Mouse (Mus musculus) ES-E14 (cell line): ENCODE measurements around the gene Gpx3. TPM values are rescaled to one million over a fixed set of nuclear protein-coding genes. Genes with fewer than 3 reads are reported as not detected.

Experiments used
- DNase-seq: peaks from one replicate; pipeline ENCODE4 v3.0.0-alpha.2; 2013; ENCODE audit warnings: low read depth, low spot score
- H3K27ac ChIP-seq: 2 replicates; pipeline ENCODE4 v1.5.1; 2012; ENCODE audit warnings: low read depth, mild to moderate bottlenecking, low read length, moderate library complexity, mixed read lengths; ENCODE audit not compliant: poor library complexity, insufficient read depth, severe bottlenecking
- H3K36me3 ChIP-seq: 2 replicates; pipeline ENCODE4 v1.6.1; 2012; ENCODE audit warnings: mild to moderate bottlenecking, low read length, moderate library complexity, mixed read lengths; ENCODE audit not compliant: control insufficient read depth, poor library complexity, insufficient read depth, severe bottlenecking
- H3K4me1 ChIP-seq, 2 experiments: fragments of 150-350 bp in 1 of 2; sonication (generic) in 1 of 2; 2 replicates each; pipeline ENCODE4 v1.6.1; 2012; ENCODE audit warnings: low read length in 2 of 2, mild to moderate bottlenecking in 1 of 2, mixed read lengths in 1 of 2; ENCODE audit not compliant: control insufficient read depth in 2 of 2, insufficient read depth in 2 of 2, poor library complexity in 1 of 2
- H3K4me3 ChIP-seq, 2 experiments: fragments of 150-350 bp in 1 of 2; sonication (generic) in 1 of 2; 2 replicates each; pipeline ENCODE4 v1.5.1; 2012; ENCODE audit warnings: low read length in 2 of 2, low read depth in 1 of 2, mild to moderate bottlenecking in 1 of 2, mixed read lengths in 1 of 2; ENCODE audit not compliant: insufficient read depth in 1 of 2, poor library complexity in 1 of 2, severe bottlenecking in 1 of 2
- H3K9ac ChIP-seq: 2 replicates; pipeline ENCODE4 v1.6.1; 2012; ENCODE audit warnings: low read depth, mild to moderate bottlenecking, low read length, mixed read lengths; ENCODE audit not compliant: poor library complexity, insufficient read depth, severe bottlenecking
- H3K9me3 ChIP-seq: fragments of 150-350 bp; sonication (generic); 2 replicates; pipeline ENCODE4 v1.6.1; 2012; ENCODE audit warnings: low read depth, mild to moderate bottlenecking, low read length; ENCODE audit not compliant: control insufficient read depth, insufficient read depth
- CHD2 ChIP-seq: IDR thresholded peaks from 2 replicates; pipeline ENCODE4 v1.6.1; 2014; ENCODE audit warnings: mild to moderate bottlenecking, low read depth, low read length, inconsistent platforms
- HCFC1 ChIP-seq: IDR thresholded peaks from 2 replicates; pipeline ENCODE4 v1.6.1; 2012; ENCODE audit warnings: low read length, inconsistent platforms, borderline replicate concordance; ENCODE audit not compliant: insufficient read depth
- MAFK ChIP-seq: IDR thresholded peaks from 2 replicates; pipeline ENCODE4 v1.6.1; 2014; ENCODE audit warnings: mild to moderate bottlenecking, low read depth, low read length, inconsistent platforms; ENCODE audit not compliant: insufficient read depth
- ZC3H11A ChIP-seq: IDR thresholded peaks from 2 replicates; pipeline ENCODE4 v1.6.1; 2012; ENCODE audit warnings: low read depth, mild to moderate bottlenecking, inconsistent platforms, low read length, borderline replicate concordance
- ZNF384 ChIP-seq: IDR thresholded peaks from 2 replicates; pipeline ENCODE4 v1.6.1; 2012; ENCODE audit warnings: low read depth, low read length, inconsistent platforms
- in situ Hi-C, 2 experiments: fragments of 600-800 bp; cut with MboI; formaldehyde crosslinking; loops; one replicate each; pipeline ENCODE4 v1.15.1; 2025; ENCODE audit warnings: low sequenced_read_pairs in 2 of 2, inconsistent platforms in 1 of 2; ENCODE audit not compliant: unreplicated experiment in 2 of 2
- total RNA-seq: library from RNA; depleted of rRNA; stranded (reverse); fragments of 300-350 nt; gene quantifications from 2 replicates; pipeline ENCODE4 v1.2.3, GENCODE M21; 2012

Gene Gpx3
- total RNA-seq, 1 experiment, result 11.4 TPM

DNA sequence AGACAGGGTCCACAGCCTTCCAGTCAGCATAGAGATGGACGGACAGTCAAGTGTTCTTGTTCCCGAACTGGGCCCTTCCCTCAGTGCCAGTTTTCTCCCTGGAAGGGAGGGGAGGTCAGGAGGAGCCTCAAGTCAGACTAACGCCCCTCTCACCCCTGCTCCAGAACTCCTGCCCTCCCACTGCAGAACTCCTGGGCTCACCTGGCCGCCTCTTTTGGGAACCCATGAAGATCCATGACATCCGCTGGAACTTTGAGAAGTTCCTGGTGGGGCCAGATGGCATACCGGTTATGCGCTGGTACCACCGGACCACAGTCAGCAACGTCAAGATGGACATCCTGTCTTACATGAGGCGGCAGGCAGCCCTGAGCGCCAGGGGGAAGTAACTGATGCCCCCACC is 7.0 kb downstream of the Gpx3 start:
- Histone ChIP-seq H3K9me3 (no peaks in the 10 kb centered on the region), H3K4me1 (no peaks in the 10 kb centered on the region), H3K9ac (no peak overlapping the region), H3K36me3 (peaks cover 31% of the 10 kb centered on the region), H3K27ac (no peak overlapping the region), H3K4me3 (no peak overlapping the region)
- no peak for DNase-seq
- in situ Hi-C loops, result no loop called here
- TF ChIP-seq ZNF384 (no peak), MAFK (no peak), CHD2 (no peak), ZC3H11A (no peak), HCFC1 (no peak)

DNA sequence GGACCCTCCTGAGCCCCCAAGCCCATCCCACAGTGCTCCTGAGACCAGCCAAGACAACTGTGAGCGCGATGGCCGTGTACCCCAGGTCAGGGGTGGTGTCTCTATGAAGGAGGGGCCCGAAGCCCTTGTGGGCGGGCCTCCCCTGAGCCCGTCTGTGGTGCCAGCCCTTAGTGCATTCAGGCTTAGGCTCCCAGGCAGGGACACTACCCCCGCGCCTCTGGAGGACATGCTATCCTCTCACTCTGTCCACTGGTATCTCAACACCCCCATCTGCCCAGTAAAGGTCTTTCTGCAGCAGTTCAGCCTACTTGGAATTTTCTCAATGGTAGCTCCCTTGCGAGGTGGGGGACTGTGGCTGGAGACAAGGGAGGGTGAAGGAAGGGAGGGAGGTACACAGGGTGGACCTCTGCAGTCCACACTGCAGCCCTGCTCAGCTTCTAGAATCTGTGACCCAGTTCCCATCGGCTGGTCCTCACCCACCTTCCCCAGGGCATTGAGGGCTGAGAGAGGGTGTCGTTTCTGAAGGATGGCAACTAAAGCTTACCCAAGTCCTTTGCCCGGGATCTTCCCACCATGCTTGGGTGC is 7.9 kb downstream of the Gpx3 start:
- Histone ChIP-seq H3K36me3 (peaks cover 38% of the 10 kb centered on the region), H3K4me1 (no peaks in the 10 kb centered on the region), H3K9ac (no peak overlapping the region), H3K27ac (no peak overlapping the region), H3K4me3 (no peak overlapping the region), H3K9me3 (no peaks in the 10 kb centered on the region)
- DNase-seq, result no peak
- TF ChIP-seq MAFK (no peak), HCFC1 (no peak), ZC3H11A (no peak), CHD2 (no peak), ZNF384 (no peak)
- in situ Hi-C loops, result no loop called here

DNA sequence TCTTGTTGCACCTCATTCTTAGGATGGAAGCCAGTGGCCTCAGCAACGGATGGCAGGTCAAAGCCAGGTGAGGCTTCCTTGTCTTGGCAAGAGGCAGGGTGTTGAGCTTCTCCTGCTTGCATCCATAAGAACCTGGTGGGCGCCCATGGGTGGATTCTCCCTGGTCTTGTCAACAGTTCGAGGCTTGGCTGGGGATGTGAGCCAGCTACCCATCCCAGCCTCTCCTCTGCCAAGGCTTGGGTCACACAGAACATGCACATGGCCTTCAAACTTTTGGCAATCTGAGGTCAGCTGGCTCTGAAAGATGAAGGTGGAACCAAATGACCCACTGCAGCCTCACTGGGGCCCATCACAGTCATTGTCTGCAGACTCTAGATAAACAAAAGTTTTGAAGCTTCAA is 8.9 kb downstream of the Gpx3 start:
- DNase-seq, result no peak
- H3K4me1 ChIP-seq, result no peaks in the 10 kb centered on the region
- in situ Hi-C loops, result no loop called here
- no peak overlapping the region for H3K4me3 ChIP-seq
- TF ChIP-seq MAFK, result no peak
- TF ChIP-seq ZC3H11A, result no peak
- TF ChIP-seq HCFC1, result no peak
- TF ChIP-seq CHD2, result no peak
- no peak for TF ChIP-seq ZNF384
- H3K9me3 ChIP-seq, result no peaks in the 10 kb centered on the region
- H3K36me3 ChIP-seq, result peaks cover 41% of the 10 kb centered on the region
- no peak overlapping the region for H3K9ac ChIP-seq
- no peak overlapping the region for H3K27ac ChIP-seq

DNA sequence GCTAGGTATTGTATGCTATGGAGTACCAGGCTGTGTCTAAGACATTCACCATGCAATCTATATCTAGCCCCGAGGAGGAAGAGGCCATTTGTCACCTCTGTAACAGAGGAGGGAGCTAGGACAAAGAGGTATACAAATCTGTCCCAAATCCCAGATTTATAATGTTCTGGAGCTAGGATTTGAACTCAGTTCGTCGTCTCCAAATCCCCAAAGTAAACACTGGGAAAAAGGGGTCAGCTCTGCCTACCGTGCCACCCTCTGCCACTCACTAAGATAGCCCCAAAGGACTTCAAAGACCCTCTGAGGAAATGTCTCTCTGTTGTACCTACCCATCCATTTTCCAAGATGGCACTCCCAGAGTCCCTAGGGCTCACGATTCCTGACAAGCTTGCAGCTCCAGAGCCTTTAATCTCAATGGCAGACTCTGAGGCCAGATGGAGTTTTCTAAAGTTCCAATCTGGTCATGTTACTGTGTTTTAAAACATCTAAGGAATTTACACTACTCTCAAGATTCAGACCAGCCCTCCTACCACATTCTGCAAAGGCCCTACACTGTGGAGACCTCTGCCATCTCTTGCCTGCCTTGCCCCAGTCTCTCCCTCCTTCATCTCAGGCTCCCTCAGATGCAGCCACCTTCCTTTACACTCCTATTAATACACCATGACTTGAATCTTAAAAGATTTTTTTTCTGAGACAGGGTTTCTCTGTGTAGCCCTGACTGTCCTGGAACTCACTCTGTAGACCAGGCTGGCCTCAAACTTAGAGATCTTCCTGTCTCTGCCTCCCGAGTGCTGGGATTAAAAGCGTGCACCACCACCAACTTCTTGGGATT is 9.6 kb downstream of the Gpx3 start:
- in situ Hi-C loops, result no loop called here
- no peak overlapping the region for H3K9ac ChIP-seq
- H3K9me3 ChIP-seq, result no peaks in the 10 kb centered on the region
- H3K4me3 ChIP-seq, result no peak overlapping the region
- peaks cover 46% of the 10 kb centered on the region for H3K36me3 ChIP-seq
- no peaks in the 10 kb centered on the region for H3K4me1 ChIP-seq
- TF ChIP-seq HCFC1 (no peak), CHD2 (no peak), ZC3H11A (no peak), ZNF384 (no peak)
- no peak for DNase-seq
- no peak overlapping the region for H3K27ac ChIP-seq
